Mouse (Mus musculus) midbrain, embryonic 13.5 days (tissue): Measurements from ENCODE around the gene Prkaa1. TPM values are rescaled to one million over a fixed set of nuclear protein-coding genes. Genes with fewer than 3 reads are reported as not detected.
A peak's percentile ranks its signal among the peaks of the same experiment; 100 is the strongest.

Experiments
- ATAC-seq: fragments of 200-750 bp; cut with Nextera tagmentation; 2 replicates; pipeline ENCODE4 v1.8.0; 2017; ENCODE audit warnings: mild to moderate bottlenecking, moderate TSS enrichment, moderate library complexity
- H3K27ac ChIP-seq: fragments of 300-500 bp; sonication (generic); 2 replicates; pipeline ENCODE4 v1.5.1; 2015; ENCODE audit warnings: inconsistent platforms, mild to moderate bottlenecking, moderate library complexity
- H3K27me3 ChIP-seq: fragments of 300-500 bp; sonication (generic); 2 replicates; pipeline ENCODE4 v1.6.1; 2015; ENCODE audit warnings: mild to moderate bottlenecking, inconsistent platforms
- H3K36me3 ChIP-seq: fragments of 300-500 bp; sonication (generic); 2 replicates; pipeline ENCODE4 v1.6.1; 2015; ENCODE audit warnings: mild to moderate bottlenecking, inconsistent platforms
- H3K4me1 ChIP-seq: fragments of 300-500 bp; sonication (generic); replicated peaks from 2 replicates; pipeline ENCODE4 v1.6.1; 2015; ENCODE audit warnings: inconsistent platforms
- H3K4me2 ChIP-seq: fragments of 300-500 bp; sonication (generic); replicated peaks from 2 replicates; pipeline ENCODE4 v1.6.1; 2015; ENCODE audit warnings: moderate library complexity, mild to moderate bottlenecking, inconsistent platforms
- H3K4me3 ChIP-seq: fragments of 300-500 bp; sonication (generic); replicated peaks from 2 replicates; pipeline ENCODE4 v1.5.1; 2015; ENCODE audit warnings: mild to moderate bottlenecking, inconsistent platforms
- H3K9ac ChIP-seq: fragments of 300-500 bp; sonication (generic); replicated peaks from 2 replicates; pipeline ENCODE4 v1.6.1; 2015; ENCODE audit warnings: mild to moderate bottlenecking, inconsistent platforms
- H3K9me3 ChIP-seq: fragments of 300-500 bp; sonication (generic); 2 replicates; pipeline ENCODE4 v1.6.1; 2016; ENCODE audit warnings: mild to moderate bottlenecking, inconsistent platforms
- WGBS: fragments of 180-500 bp; shearing (Covaris S2); methylation state at CpG from one replicate; pipeline ENCODE4 v1.1.7; 2015; 5-methylcytosine and 5-hydroxymethylcytosine counted together
- polyA plus RNA-seq: library from polyadenylated mRNA; unstranded; fragments of >200 nt; fragmentation: Nextera tagmentation; extraction: Ambion mirVana; gene quantifications from 2 replicates; pipeline ENCODE4 v1.2.1, GENCODE M21; 2015

Gene Prkaa1
- polyA plus RNA-seq, 1 experiment from 2014 or later: 13.4 TPM

GRCm38 (mm10) chr15:5134179-5134578 is 9.5 kb upstream of the Prkaa1 start:
- Histone ChIP-seq H3K27ac (no peak overlapping the region), H3K4me1 (no peaks in the 10 kb centered on the region; the same call in 1 of the 2 replicates), H3K9ac (no peak overlapping the region), H3K9me3 (no peaks in the 10 kb centered on the region), H3K27me3 (no peaks in the 10 kb centered on the region), H3K4me3 (no peak overlapping the region), H3K36me3 (no peaks in the 10 kb centered on the region), H3K4me2 (no peak overlapping the region)
- WGBS: 65% methylated on average over 3 of the region's 3 CpGs
- no peak for ATAC-seq

- ATAC-seq: no peak
- no peaks in the 10 kb centered on the region for H3K9me3 ChIP-seq
- H3K4me3 ChIP-seq: no peak overlapping the region
- H3K9ac ChIP-seq: no peak overlapping the region
- H3K4me1 ChIP-seq: no peaks in the 10 kb centered on the region; the same call in 1 of the 2 replicates
- H3K4me2 ChIP-seq: no peak overlapping the region
- WGBS: 84% methylated on average over 8 of the region's 8 CpGs
- H3K36me3 ChIP-seq: no peaks in the 10 kb centered on the region
- H3K27me3 ChIP-seq: no peaks in the 10 kb centered on the region
- no peak overlapping the region for H3K27ac ChIP-seq
These were observed 8.6 kb upstream of the Prkaa1 start for GRCm38 (mm10) chr15:5134945-5135483.

GRCm38 (mm10) chr15:5138021-5138856 is 5.4 kb upstream of the Prkaa1 start:
- no peak overlapping the region for H3K4me2 ChIP-seq
- no peaks in the 10 kb centered on the region; the same call in 1 of the 2 replicates for H3K4me1 ChIP-seq
- no peak overlapping the region for H3K4me3 ChIP-seq
- H3K27me3 ChIP-seq: no peaks in the 10 kb centered on the region
- 79% methylated on average over 9 of the region's 9 CpGs for WGBS
- H3K9ac ChIP-seq: no peak overlapping the region
- no peaks in the 10 kb centered on the region for H3K9me3 ChIP-seq
- no peaks in the 10 kb centered on the region for H3K36me3 ChIP-seq
- H3K27ac ChIP-seq: no peak overlapping the region
- ATAC-seq: peak; percentile 69

DNA sequence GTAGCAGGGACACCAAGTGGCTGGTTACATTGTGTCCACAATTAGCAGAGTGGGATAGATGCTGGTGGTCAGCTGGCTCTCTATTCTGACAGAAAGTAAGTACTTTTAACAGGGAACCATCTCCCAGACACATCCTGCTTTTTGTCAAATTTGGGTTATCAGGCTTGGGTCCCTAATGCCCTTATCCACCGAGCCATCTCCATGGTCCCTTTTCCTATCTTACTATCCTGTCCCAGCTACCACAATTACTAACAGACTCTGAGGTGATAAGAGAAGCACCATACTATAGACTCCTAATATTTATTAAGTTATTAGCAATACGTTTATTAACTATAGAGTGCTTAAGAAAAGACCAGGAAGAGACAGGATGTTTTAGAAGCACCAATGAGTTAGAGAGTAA is 4.3 kb upstream of the Prkaa1 start:
- 95% methylated on average over 2 of the region's 2 CpGs for WGBS
- Histone ChIP-seq H3K4me3 (no peak overlapping the region), H3K4me1 (peaks cover under 1% of the 10 kb centered on the region), H3K9me3 (no peaks in the 10 kb centered on the region), H3K4me2 (no peak overlapping the region), H3K9ac (no peak overlapping the region), H3K27ac (no peak overlapping the region), H3K27me3 (no peaks in the 10 kb centered on the region), H3K36me3 (no peaks in the 10 kb centered on the region)
- no peak for ATAC-seq

DNA sequence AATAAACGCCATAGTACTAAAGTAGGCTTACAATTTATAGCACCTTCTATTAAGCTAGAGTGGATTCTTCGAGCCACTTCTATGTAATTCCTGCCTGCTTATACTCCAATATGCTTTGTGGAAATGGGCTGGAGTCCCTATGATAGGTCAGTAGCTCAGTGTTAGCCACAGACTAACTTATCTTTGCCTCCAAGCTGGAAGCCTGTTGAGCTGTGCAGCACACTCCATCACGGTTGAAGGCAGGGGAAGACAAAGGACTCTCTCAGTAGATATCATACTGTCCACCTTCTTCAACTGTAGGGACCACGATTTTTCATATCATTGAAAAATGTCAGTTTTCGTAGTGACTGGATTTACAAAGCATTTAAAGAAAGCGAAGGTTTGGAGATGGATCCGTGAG is 3.8 kb upstream of the Prkaa1 start:
- H3K4me1 ChIP-seq: peaks cover 5% of the 10 kb centered on the region
- no peak overlapping the region for H3K4me2 ChIP-seq
- H3K9me3 ChIP-seq: no peaks in the 10 kb centered on the region
- ATAC-seq: no peak
- H3K27ac ChIP-seq: no peak overlapping the region
- 87% methylated on average over 7 of the region's 7 CpGs for WGBS
- no peak overlapping the region for H3K4me3 ChIP-seq
- H3K36me3 ChIP-seq: no peaks in the 10 kb centered on the region
- H3K9ac ChIP-seq: no peak overlapping the region
- no peaks in the 10 kb centered on the region for H3K27me3 ChIP-seq

GRCm38 (mm10) chr15:5140357-5140756 is 3.3 kb upstream of the Prkaa1 start:
- Histone ChIP-seq H3K4me1 (peaks cover 10% of the 10 kb centered on the region), H3K36me3 (no peaks in the 10 kb centered on the region), H3K4me3 (no peak overlapping the region), H3K9ac (no peak overlapping the region), H3K27ac (no peak overlapping the region), H3K9me3 (no peaks in the 10 kb centered on the region), H3K4me2 (no peak overlapping the region), H3K27me3 (no peaks in the 10 kb centered on the region)
- ATAC-seq: no peak

GRCm38 (mm10) chr15:5142047-5142446 is 1.6 kb upstream of the Prkaa1 start:
- Histone ChIP-seq H3K4me3 (no peak overlapping the region), H3K4me2 (no peak overlapping the region), H3K36me3 (no peaks in the 10 kb centered on the region), H3K9ac (no peak overlapping the region), H3K27ac (no peak overlapping the region), H3K27me3 (no peaks in the 10 kb centered on the region), H3K4me1 (peaks cover 14% of the 10 kb centered on the region), H3K9me3 (no peaks in the 10 kb centered on the region)
- ATAC-seq: no peak
- 72% methylated on average over 5 of the region's 5 CpGs for WGBS

DNA sequence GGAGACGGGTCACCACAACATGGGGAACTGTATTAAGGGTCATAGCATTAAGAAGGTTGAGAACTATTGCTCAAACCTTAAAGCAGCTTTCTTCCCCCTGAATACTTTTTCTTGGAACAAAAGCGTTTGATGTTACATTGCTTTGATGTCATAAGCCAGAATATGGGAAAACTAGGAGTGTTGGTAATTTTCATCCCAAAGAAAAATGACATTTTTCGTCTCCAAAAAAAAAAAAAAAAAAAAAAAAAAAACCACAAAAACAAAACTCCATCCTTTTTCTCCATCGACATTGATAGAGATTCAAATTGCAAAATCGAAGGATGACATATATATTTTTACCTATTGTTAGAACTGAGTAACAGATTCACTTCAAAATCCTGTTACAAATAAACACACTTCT is 947 bp upstream of the Prkaa1 start:
- no peak for ATAC-seq
- Histone ChIP-seq H3K36me3 (no peaks in the 10 kb centered on the region), H3K9me3 (no peaks in the 10 kb centered on the region), H3K4me2 (no peak overlapping the region), H3K4me3 (no peak overlapping the region), H3K4me1 (peaks cover 14% of the 10 kb centered on the region), H3K27ac (no peak overlapping the region), H3K9ac (no peak overlapping the region), H3K27me3 (no peaks in the 10 kb centered on the region)
- 73% methylated on average over 5 of the region's 5 CpGs for WGBS

GRCm38 (mm10) chr15:5144021-5144778 is 539 bp downstream of the Prkaa1 start:
- Histone ChIP-seq H3K36me3 (no peaks in the 10 kb centered on the region), H3K27ac (peak overlapping the region; percentile 92), H3K9ac (peak overlapping the region; percentile 92), H3K4me2 (peak overlapping the region; percentile 68), H3K4me1 (peaks cover 14% of the 10 kb centered on the region), H3K9me3 (no peaks in the 10 kb centered on the region), H3K4me3 (peak overlapping the region; percentile 84), H3K27me3 (no peaks in the 10 kb centered on the region)
- peak; percentile 95 for ATAC-seq
- WGBS: 1% methylated on average over 59 of the region's 61 CpGs

DNA sequence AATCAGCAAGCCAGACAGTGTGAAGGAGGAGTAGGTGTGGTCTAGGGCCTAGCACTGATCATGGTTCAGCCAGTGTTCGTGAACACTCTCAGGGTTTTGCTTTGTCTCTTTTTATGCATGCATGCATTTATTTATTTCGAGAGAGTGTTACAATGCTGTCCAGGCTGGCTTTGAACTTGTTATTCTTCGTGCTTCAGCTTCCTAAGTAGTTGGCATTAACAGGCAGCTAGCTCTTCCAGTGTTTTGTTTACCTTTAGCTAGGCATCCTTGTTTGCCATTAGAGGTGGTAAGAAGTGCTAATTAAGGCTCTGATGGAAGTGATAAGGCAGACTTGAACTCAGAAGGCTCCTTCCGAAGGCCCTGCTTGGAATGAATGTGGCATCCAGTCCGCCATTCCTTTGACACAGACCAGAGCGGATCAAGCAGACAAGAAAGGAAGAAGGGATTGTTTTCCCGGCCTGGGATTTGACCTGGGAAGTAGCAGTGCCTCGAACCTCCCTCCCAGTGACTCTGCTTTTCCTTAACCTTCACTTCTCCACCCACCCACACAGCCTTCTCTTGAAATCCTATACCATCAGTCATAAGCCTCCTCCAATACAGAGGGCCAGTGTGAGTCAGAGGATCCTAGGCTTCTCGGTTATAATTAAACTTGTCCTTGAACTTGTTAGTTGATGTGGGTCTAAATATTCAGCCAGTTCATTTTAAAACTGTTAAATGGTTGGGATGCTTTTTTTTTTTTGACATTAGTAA is 1.7 kb downstream of the Prkaa1 start:
- peak overlapping the region; percentile 11; the same call in 1 of the 2 replicates for H3K9ac ChIP-seq
- H3K4me3 ChIP-seq: peak overlapping the region; percentile 84
- no peak for ATAC-seq

DNA sequence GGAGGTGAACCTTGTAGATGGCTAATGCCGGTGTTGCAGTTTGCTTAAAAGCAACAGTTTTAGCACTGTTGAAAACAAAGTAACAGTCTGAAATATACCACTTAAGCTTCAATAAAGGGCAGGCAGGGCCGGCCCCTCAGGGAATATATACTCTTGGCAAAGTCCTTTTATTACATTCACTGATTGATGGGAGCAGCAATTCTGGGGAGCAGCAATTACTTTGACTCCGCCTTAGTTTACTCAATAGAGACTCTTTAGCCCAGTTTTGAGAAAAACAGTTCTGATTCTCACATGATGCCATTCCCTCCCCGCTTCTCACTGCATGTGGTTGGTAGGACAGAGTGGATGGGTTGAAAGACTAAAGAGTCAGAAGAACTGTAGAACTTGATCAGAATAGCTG is 5.5 kb downstream of the Prkaa1 start:
- Histone ChIP-seq H3K9me3 (no peaks in the 10 kb centered on the region), H3K27me3 (no peaks in the 10 kb centered on the region), H3K4me3 (no peak overlapping the region), H3K36me3 (no peaks in the 10 kb centered on the region), H3K4me1 (peaks cover 14% of the 10 kb centered on the region), H3K9ac (no peak overlapping the region), H3K27ac (no peak overlapping the region), H3K4me2 (no peak overlapping the region)
- ATAC-seq: no peak
- 88% methylated on average over 4 of the region's 4 CpGs for WGBS

More for the DNA sequence above, 1.7 kb downstream of the Prkaa1 start:
- H3K27ac ChIP-seq: no peak overlapping the region
- no peaks in the 10 kb centered on the region for H3K9me3 ChIP-seq
- H3K4me2 ChIP-seq: peak overlapping the region; percentile 68
- H3K27me3 ChIP-seq: no peaks in the 10 kb centered on the region
- WGBS: 42% methylated on average over 9 of the region's 9 CpGs
- peaks cover 14% of the 10 kb centered on the region for H3K4me1 ChIP-seq
- no peaks in the 10 kb centered on the region for H3K36me3 ChIP-seq
